Mouse (Mus musculus) liver, embryonic 11.5 days (tissue): ENCODE results near the gene Slc8a3. TPM values are rescaled to one million over a fixed set of nuclear protein-coding genes. Genes with fewer than 3 reads are reported as not detected.

Experiments
- ATAC-seq: fragments of 200-750 bp; cut with Nextera tagmentation; replicated peaks from 2 replicates; pipeline ENCODE4 v1.8.0; 2017; ENCODE audit warnings: moderate number of reproducible peaks, mild to moderate bottlenecking, moderate TSS enrichment, moderate library complexity; ENCODE audit not compliant: low FRiP score
- DNase-seq: peaks from one replicate; pipeline ENCODE4 v3.0.0-alpha.2; 2017; ENCODE audit warnings: low spot score
- H3K27ac ChIP-seq: fragments of 300-500 bp; sonication (generic); 2 replicates; pipeline ENCODE4 v1.5.1; 2014; ENCODE audit warnings: mild to moderate bottlenecking, low read depth, low read length, control low read depth
- H3K27me3 ChIP-seq: fragments of 300-500 bp; sonication (generic); replicated peaks from 2 replicates; pipeline ENCODE4 v1.6.1; 2014; ENCODE audit warnings: low read length, mixed read lengths; ENCODE audit not compliant: control insufficient read depth, insufficient read depth
- H3K36me3 ChIP-seq: fragments of 300-500 bp; sonication (generic); 2 replicates; pipeline ENCODE4 v1.6.1; 2014; ENCODE audit warnings: mild to moderate bottlenecking, low read length, moderate library complexity, mixed read lengths; ENCODE audit not compliant: control insufficient read depth, insufficient read depth
- H3K4me1 ChIP-seq: fragments of 300-500 bp; sonication (generic); replicated peaks from 2 replicates; pipeline ENCODE4 v1.6.1; 2014; ENCODE audit warnings: low read length, mixed read lengths; ENCODE audit not compliant: control insufficient read depth, insufficient read depth
- H3K4me2 ChIP-seq: fragments of 300-500 bp; sonication (generic); 2 replicates; pipeline ENCODE4 v1.6.1; 2014; ENCODE audit warnings: mild to moderate bottlenecking, control low read depth, moderate library complexity
- H3K4me3 ChIP-seq: fragments of 300-500 bp; sonication (generic); 2 replicates; pipeline ENCODE4 v1.5.1; 2014; ENCODE audit warnings: low read depth, low read length, control low read depth
- H3K9ac ChIP-seq: fragments of 300-500 bp; sonication (generic); 2 replicates; pipeline ENCODE4 v1.6.1; 2014; ENCODE audit warnings: low read depth, low read length, control low read depth
- H3K9me3 ChIP-seq: fragments of 300-500 bp; sonication (generic); 2 replicates; pipeline ENCODE4 v1.6.1; 2016; ENCODE audit warnings: low read length, inconsistent platforms, mixed read lengths; ENCODE audit not compliant: control insufficient read depth
- WGBS: fragments of 180-500 bp; shearing (Covaris S2); extraction: QIAGEN DNeasy Blood & Tissue Kit; methylation state at CpG from one replicate; pipeline ENCODE4 v1.1.7; 2014; 5-methylcytosine and 5-hydroxymethylcytosine counted together
- polyA plus RNA-seq: library from polyadenylated mRNA; unstranded; fragments of >200 nt; fragmentation: Nextera tagmentation; extraction: Ambion mirVana; gene quantifications from 2 replicates; pipeline ENCODE4 v1.2.1, GENCODE M21; 2014

Slc8a3 gene
- polyA plus RNA-seq, 1 experiment from 2014 or later: 0.30 TPM

DNA sequence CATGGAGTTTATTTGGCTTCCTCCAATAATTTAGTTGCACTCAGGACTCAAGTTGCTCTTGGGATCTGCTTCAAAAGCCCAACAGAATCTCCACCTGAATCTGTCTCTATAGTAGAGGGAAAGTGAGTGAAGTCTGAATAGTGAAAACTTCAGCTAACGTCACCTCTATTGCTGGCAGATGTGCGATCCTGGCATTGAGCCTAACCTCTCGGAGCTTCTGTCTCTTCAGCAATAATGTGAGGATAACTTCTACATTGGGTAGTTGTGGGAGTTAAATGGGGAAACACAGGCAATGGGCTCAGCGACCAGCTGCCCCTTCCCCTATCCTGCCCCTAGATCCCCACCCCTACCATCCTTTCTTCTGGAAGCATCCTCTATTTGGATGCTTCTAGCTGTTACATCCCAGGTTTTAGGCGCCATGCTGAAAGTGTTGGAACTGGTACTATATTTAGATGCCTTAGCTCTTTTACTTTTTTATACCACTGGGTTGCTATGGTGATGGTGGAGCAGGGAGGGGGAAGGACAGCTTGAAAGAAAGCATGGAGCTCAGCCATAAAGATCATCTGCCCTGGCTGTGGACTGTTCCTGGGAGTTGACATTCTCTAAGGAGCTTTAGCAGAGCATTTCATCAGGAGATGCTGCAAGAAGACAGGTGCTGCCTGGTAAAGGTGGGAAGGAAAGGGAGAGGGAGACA is 105.1 kb downstream of the Slc8a3 start:
- H3K9me3 ChIP-seq: no peaks in the 10 kb centered on the region
- no peaks in the 10 kb centered on the region for H3K4me1 ChIP-seq
- no peak overlapping the region for H3K4me2 ChIP-seq
- ATAC-seq (no peak), DNase-seq (no peak)
- no peaks in the 10 kb centered on the region for H3K27me3 ChIP-seq
- no peak overlapping the region for H3K4me3 ChIP-seq
- no peak overlapping the region for H3K27ac ChIP-seq
- 77% methylated on average over 5 of the region's 5 CpGs for WGBS
- no peaks in the 10 kb centered on the region for H3K36me3 ChIP-seq
- H3K9ac ChIP-seq: no peak overlapping the region

DNA sequence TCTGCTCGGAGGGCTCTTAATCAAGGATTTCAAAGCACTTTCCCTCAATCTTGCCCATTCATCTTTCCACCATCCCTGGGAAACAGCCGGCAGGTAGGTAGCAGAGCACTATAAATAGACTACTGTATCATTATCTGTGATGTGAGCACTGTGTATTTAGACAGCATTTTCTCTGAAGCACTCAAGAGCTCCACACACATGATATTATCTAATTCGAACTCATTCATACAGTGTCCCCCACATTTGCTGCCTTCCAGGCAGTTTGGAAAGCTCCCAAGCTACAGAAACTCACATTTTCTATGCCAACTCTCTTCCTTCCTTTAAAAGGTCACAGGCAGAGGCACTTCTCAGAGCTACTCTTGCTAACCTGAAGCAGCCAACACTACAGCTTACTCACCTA is 106.4 kb downstream of the Slc8a3 start:
- H3K36me3 ChIP-seq: no peaks in the 10 kb centered on the region
- H3K4me1 ChIP-seq: no peaks in the 10 kb centered on the region
- ATAC-seq (no peak), DNase-seq (no peak)
- no peak overlapping the region for H3K4me2 ChIP-seq
- no peak overlapping the region for H3K9ac ChIP-seq
- 65% methylated on average over 3 of the region's 3 CpGs for WGBS
- no peak overlapping the region for H3K4me3 ChIP-seq
- no peak overlapping the region for H3K27ac ChIP-seq
- H3K27me3 ChIP-seq: no peaks in the 10 kb centered on the region
- H3K9me3 ChIP-seq: no peaks in the 10 kb centered on the region

DNA sequence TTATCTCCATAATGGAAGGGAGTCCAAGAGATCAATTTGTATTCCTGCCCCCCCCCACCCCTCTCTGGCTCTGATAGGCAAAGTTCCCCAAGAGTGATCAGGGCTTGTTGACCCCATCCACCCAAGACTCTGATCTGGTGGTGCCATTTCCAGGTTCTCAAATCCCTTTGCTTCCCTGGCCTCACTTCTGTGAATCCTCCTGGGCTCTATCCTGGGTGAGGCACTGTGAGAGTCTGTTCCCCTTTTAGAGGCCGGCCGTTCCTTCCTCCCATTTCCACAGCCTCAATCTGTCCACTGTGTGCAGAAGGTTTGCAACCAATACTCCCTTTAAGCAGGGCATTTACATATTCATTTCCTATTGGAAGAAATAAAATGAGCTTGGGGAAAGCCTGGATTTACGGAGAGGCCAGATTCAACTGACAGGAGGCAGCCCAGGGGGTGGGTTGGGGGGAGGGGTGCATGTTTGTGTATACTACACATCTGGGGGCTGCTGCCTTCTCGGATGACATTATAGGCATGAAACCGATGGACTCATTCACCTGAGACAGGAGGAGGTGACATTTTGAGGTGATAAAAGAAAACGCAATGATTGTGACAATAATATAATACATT is 106.9 kb downstream of the Slc8a3 start:
- no peak for ATAC-seq

DNA sequence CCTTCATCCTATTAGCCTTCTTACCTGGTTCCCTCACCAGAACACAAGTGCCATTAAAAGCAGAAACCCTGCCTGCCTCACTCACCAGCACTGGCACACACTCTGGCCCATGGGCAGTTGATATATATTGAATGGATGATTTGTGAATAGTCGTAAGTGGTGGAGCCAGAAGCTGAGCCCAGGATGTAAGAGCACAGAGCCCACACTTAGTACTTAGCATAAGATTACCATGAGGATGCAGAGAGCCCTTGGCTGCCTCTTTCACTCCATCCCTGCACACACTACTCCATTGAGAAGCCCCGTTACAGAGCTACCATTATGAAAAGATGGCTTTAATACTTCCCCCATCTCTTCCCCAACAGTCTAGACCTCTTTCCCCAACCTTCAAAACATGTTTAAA is 108.1 kb downstream of the Slc8a3 start:
- no peaks in the 10 kb centered on the region for H3K27me3 ChIP-seq
- ATAC-seq (no peak), DNase-seq (no peak)
- no peak overlapping the region for H3K4me3 ChIP-seq
- no peaks in the 10 kb centered on the region for H3K36me3 ChIP-seq
- H3K9ac ChIP-seq: no peak overlapping the region
- no peak overlapping the region for H3K4me2 ChIP-seq
- H3K9me3 ChIP-seq: no peaks in the 10 kb centered on the region
- 74% methylated on average over 2 of the region's 2 CpGs for WGBS
- no peak overlapping the region for H3K27ac ChIP-seq
- H3K4me1 ChIP-seq: no peaks in the 10 kb centered on the region

More for the DNA sequence above, 106.9 kb downstream of the Slc8a3 start:
- Histone ChIP-seq H3K9ac (no peak overlapping the region), H3K36me3 (no peaks in the 10 kb centered on the region), H3K9me3 (no peaks in the 10 kb centered on the region), H3K4me2 (no peak overlapping the region), H3K27me3 (no peaks in the 10 kb centered on the region), H3K4me1 (no peaks in the 10 kb centered on the region), H3K4me3 (no peak overlapping the region), H3K27ac (no peak overlapping the region)
- no peak for DNase-seq
- WGBS: 40% methylated on average over 6 of the region's 6 CpGs

DNA sequence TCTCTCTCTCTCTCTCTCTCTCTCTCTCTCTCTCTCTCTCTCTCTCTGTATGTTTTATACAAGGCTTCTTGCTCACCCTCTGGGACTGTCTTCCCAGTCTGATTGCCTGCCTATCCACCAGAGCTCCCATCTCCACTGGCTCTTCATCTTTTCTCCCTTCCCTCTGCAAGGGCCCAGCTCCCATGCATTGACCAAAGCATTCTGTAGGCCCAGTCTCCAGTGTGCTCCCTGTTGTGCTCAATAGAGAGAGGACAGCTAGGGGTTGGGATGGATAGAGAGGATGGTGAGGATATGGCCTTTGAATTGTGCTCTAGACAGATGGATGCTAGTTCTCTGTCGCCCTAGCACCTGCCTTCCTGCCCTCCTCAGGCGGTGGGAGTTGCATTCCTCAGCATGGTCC is 109.7 kb downstream of the Slc8a3 start:
- Histone ChIP-seq H3K36me3 (no peaks in the 10 kb centered on the region), H3K9ac (no peak overlapping the region), H3K27me3 (no peaks in the 10 kb centered on the region), H3K4me1 (no peaks in the 10 kb centered on the region), H3K9me3 (no peaks in the 10 kb centered on the region), H3K4me2 (no peak overlapping the region), H3K27ac (no peak overlapping the region), H3K4me3 (no peak overlapping the region)
- DNase-seq: no peak
- no peak for ATAC-seq
- WGBS: 60% methylated on average over 2 of the region's 2 CpGs

DNA sequence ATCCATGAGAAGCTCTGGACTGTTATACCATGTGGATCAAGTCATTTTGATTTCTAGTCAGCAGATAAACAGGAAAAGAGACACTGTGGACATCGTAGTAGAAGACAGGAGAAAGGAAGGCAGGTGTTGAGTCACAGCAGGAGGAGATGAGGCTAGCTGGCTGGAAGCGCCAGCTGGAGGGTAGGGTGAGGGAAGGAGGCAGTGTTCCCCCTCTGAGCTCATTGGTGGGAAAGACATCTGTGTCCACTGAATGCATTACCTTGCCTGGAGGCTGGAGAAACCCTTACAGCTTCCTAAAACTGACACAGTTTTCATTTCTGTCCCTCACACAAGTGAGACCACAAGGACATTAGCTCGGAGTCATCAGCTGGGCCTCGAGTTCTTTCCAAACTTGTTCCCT is 113.6 kb downstream of the Slc8a3 start:
- WGBS: 60% methylated on average over 4 of the region's 4 CpGs
- Histone ChIP-seq H3K4me1 (no peaks in the 10 kb centered on the region), H3K4me3 (no peak overlapping the region), H3K27ac (no peak overlapping the region), H3K27me3 (no peaks in the 10 kb centered on the region), H3K4me2 (no peak overlapping the region), H3K36me3 (no peaks in the 10 kb centered on the region), H3K9ac (no peak overlapping the region), H3K9me3 (no peaks in the 10 kb centered on the region)
- ATAC-seq: no peak
- DNase-seq: no peak

DNA sequence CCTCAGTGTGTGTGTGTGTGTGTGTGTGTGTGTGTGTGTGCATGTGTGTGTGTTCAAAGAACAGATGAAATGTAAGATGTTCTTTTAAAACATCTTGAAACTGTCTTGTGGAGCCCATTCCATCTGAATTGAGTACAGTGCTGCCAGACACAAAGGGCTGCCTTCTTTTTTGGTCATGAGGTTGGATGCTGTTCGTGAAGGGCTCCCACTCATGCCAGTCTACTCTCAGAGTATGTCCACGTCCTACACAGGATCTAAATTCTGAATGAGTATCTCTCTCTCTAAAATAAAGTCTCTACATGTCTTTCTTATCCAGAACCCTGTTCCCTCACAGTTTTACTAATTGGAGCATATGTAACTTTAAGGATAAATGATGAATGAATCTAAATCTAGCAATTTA is 124.4 kb downstream of the Slc8a3 start:
- WGBS: 53% methylated on average over 2 of the region's 2 CpGs
- no peak for DNase-seq
- no peak for ATAC-seq

DNA sequence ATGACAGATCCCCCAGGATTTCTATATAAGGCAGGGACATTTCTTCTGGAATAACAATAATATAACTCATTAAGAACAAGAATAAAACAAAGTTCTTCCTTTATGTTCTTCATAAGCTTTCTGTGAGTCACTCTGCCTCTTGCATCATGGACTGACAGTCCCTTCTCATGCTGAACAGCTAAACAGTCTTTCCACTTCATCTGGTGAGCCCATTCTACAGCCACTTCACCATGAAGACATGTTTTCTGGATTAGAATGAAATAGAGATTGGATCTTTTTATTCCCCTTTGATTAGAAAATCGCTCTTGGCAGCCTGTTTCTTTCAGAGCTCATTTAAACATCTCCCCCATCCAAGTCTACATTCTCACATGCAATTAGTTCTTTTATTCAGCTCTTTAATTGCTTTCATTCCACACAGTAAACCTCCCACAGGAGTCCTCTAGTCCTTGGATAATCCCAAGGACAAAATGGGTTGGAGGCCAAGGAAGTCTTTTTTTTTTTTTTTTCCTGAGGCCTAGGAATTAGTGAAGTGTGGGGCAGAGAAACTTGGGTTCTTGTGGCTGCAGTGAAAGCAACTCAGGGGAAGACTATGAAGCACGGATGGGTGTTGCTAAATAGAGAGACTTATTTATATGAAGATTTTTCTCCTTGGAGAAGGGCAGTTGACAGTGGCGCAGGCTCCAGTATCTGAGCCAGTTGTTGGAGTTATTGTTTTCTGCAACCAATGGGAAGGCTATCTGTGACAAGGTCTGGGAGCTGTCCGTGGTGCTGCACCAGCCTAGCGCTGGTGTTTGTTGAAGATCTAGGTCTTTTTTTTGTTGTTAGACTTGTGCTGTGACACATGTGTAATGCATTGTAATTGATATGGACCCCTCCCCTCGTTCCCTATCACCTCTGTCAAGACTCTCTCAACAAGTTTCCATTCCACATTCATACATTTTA is 127.1 kb downstream of the Slc8a3 start:
- Histone ChIP-seq H3K4me1 (no peaks in the 10 kb centered on the region), H3K4me3 (no peak overlapping the region), H3K9ac (no peak overlapping the region), H3K4me2 (no peak overlapping the region), H3K27me3 (no peaks in the 10 kb centered on the region), H3K36me3 (no peaks in the 10 kb centered on the region), H3K27ac (no peak overlapping the region), H3K9me3 (no peaks in the 10 kb centered on the region)
- 25% methylated on average over 6 of the region's 6 CpGs for WGBS
- no peak for ATAC-seq
- DNase-seq: peak; percentile 62

More for the DNA sequence above, 124.4 kb downstream of the Slc8a3 start:
- Histone ChIP-seq H3K9me3 (no peaks in the 10 kb centered on the region), H3K4me1 (no peaks in the 10 kb centered on the region), H3K9ac (no peak overlapping the region), H3K27ac (no peak overlapping the region), H3K27me3 (no peaks in the 10 kb centered on the region), H3K4me3 (no peak overlapping the region), H3K36me3 (no peaks in the 10 kb centered on the region), H3K4me2 (no peak overlapping the region)
